Mouse (Mus musculus) heart, adult 2 months (tissue): Measurements from ENCODE around the gene Ebf1.

Experiments
- CTCF ChIP-seq: fragments of 200-600 bp; IDR thresholded peaks from 2 replicates; pipeline ENCODE4 v1.8.1; 2022; ENCODE audit warnings: antibody characterized with exemption, mild to moderate bottlenecking, moderate library complexity
- EP300 ChIP-seq: fragments of 200-500 bp; IDR thresholded peaks from 2 replicates; pipeline ENCODE4 v1.6.1; 2011; ENCODE audit warnings: low read depth, low read length, control low read depth; ENCODE audit not compliant: insufficient read depth
- POLR2A ChIP-seq: fragments of 200-500 bp; IDR thresholded peaks from 2 replicates; pipeline ENCODE4 v1.6.1; 2011; ENCODE audit warnings: mild to moderate bottlenecking, low read depth, low read length, control low read depth; ENCODE audit not compliant: insufficient read depth

DNA sequence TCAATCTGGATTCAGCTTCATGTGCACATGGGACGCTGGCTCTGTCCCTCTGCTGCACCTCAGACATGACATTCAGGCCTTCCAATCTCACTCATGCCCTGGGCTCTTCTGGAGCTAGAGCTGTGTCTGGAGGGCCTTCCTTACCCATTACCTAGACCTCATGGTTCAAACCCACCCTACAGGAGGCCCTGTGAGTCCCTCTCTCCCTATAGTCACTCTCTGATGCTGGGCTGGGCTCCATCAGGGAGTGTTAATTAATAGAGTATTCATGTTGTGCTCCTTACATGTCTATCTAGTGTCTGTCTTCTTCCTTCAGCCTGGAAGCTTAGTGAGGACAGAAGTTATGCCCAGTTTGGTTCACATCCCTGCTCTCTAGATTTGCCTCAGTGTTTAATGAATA is 88.7 kb downstream of the Ebf1 start:
- TF ChIP-seq CTCF (no peak), POLR2A (no peak), EP300 (no peak)
